Mouse (Mus musculus) myocyte (in vitro differentiated cells): Measurements from ENCODE around the gene Abhd2. TPM values are rescaled to one million over a fixed set of nuclear protein-coding genes. Genes with fewer than 3 reads are reported as not detected.
A peak's percentile ranks its signal among the peaks of the same experiment; 100 is the strongest.

ENCODE experiments used
- H3K27me3 ChIP-seq: one replicate; pipeline ENCODE4 v1.6.1; 2011; ENCODE audit not compliant: control insufficient read depth, insufficient read depth, insufficient read length
- H3K36me3 ChIP-seq: one replicate; pipeline ENCODE4 v1.6.1; 2011; ENCODE audit not compliant: control insufficient read depth, insufficient read depth
- H3K4me2 ChIP-seq: one replicate; pipeline ENCODE4 v1.6.1; 2011; ENCODE audit warnings: low read depth, control low read depth
- H3K4me3 ChIP-seq: one replicate; pipeline ENCODE4 v1.5.1; 2011; ENCODE audit warnings: mild to moderate bottlenecking, control low read depth, moderate library complexity
- H3K79me2 ChIP-seq: one replicate; pipeline ENCODE4 v1.6.1; 2011; ENCODE audit not compliant: control insufficient read depth, insufficient read depth
- H3ac ChIP-seq: one replicate; pipeline ENCODE4 v1.6.1; 2011; ENCODE audit not compliant: control insufficient read depth, insufficient read length
- CEBPB ChIP-seq: IDR thresholded peaks from 2 replicates; pipeline ENCODE4 v1.6.1; 2011; ENCODE audit warnings: mild to moderate bottlenecking, moderate library complexity; ENCODE audit not compliant: poor library complexity, insufficient read depth, severe bottlenecking
- E2F4 ChIP-seq: IDR thresholded peaks from one replicate; pipeline ENCODE4 v1.6.1; 2011; ENCODE audit warnings: mild to moderate bottlenecking, control low read depth, moderate library complexity; ENCODE audit not compliant: insufficient read depth
- MAX ChIP-seq: IDR thresholded peaks from one replicate; pipeline ENCODE4 v1.6.1; 2011; ENCODE audit warnings: low read depth, mild to moderate bottlenecking, control low read depth
- MYOD1 ChIP-seq, 3 experiments: IDR thresholded peaks; one replicate each; pipeline ENCODE4 v1.6.1; 2011; ENCODE audit warnings: control low read depth in 2 of 3, low read depth in 2 of 3, mild to moderate bottlenecking in 2 of 3, moderate library complexity in 1 of 3; ENCODE audit not compliant: insufficient read length in 2 of 3, control insufficient read depth in 1 of 3
- MYOG ChIP-seq, 3 experiments: IDR thresholded peaks; one replicate each; pipeline ENCODE4 v1.6.1; 2011; ENCODE audit warnings: control low read depth in 2 of 3, low read depth in 2 of 3, mild to moderate bottlenecking in 2 of 3; ENCODE audit not compliant: insufficient read length in 2 of 3, control insufficient read depth in 1 of 3, insufficient read depth in 1 of 3
- POLR2A ChIP-seq: IDR thresholded peaks from one replicate; pipeline ENCODE4 v1.6.1; 2011; ENCODE audit warnings: low read depth, mild to moderate bottlenecking, control low read depth, moderate library complexity; ENCODE audit not compliant: insufficient read length
- POLR2AphosphoS2 ChIP-seq: IDR thresholded peaks from one replicate; pipeline ENCODE4 v1.6.1; 2011; ENCODE audit warnings: low read depth, control low read depth; ENCODE audit not compliant: insufficient read length
- REST ChIP-seq: IDR thresholded peaks from one replicate; pipeline ENCODE4 v1.6.1; 2011; ENCODE audit warnings: mild to moderate bottlenecking, control low read depth, moderate library complexity; ENCODE audit not compliant: insufficient read depth, insufficient read length
- SRF ChIP-seq: IDR thresholded peaks from one replicate; pipeline ENCODE4 v1.6.1; 2011; ENCODE audit warnings: low read depth; ENCODE audit not compliant: control insufficient read depth, insufficient read length
- TCF12 ChIP-seq: IDR thresholded peaks from one replicate; pipeline ENCODE4 v1.6.1; 2011; ENCODE audit warnings: mild to moderate bottlenecking, control low read depth; ENCODE audit not compliant: poor library complexity, insufficient read depth, severe bottlenecking
- TCF3 ChIP-seq: IDR thresholded peaks from one replicate; pipeline ENCODE4 v1.6.1; 2011; ENCODE audit warnings: low read depth, control low read depth; ENCODE audit not compliant: insufficient read length
- USF1 ChIP-seq: IDR thresholded peaks from one replicate; pipeline ENCODE4 v1.6.1; 2011; ENCODE audit warnings: low read depth, mild to moderate bottlenecking, control low read depth, moderate library complexity
- polyA plus RNA-seq: library from polyadenylated mRNA; unstranded; fragments of >200 nt; fragmentation: generic; extraction: Trizol; gene quantifications from one replicate; pipeline ENCODE4 v1.2.1, GENCODE M21; 2012; ENCODE audit warnings: missing spikeins

Gene Abhd2
- polyA plus RNA-seq, 1 experiment = 16.9 TPM

GRCm38 (mm10) chr7:79287226-79287625 lies 14.2 kb downstream of the Abhd2 start:
- H3ac ChIP-seq = no peak overlapping the region
- H3K4me2 ChIP-seq = peak overlapping the region; percentile 40
- H3K27me3 ChIP-seq = no peaks in the 10 kb centered on the region
- TF ChIP-seq MYOD1 (IDR thresholded peaks at IDR 0.05; ENCODE audit: control insufficient read depth in 1 of 3, insufficient read length in 2 of 3, low read depth in 2 of 3) (peak; percentile 16 to 94 (median 84)), USF1 (peak; percentile 37), MAX (no peak), MYOG (IDR thresholded peaks at IDR 0.05; ENCODE audit: control insufficient read depth in 1 of 3, insufficient read depth in 1 of 3, insufficient read length in 2 of 3, low read depth in 2 of 3) (peak; percentile 58 to 88 (median 61)), TCF12 (peak; percentile 31), POLR2AphosphoS2 (no peak), POLR2A (no peak), SRF (no peak), CEBPB (no peak), REST (no peak), TCF3 (no peak), E2F4 (no peak)
- H3K36me3 ChIP-seq = no peaks in the 10 kb centered on the region
- peaks cover 96% of the 10 kb centered on the region for H3K79me2 ChIP-seq
- no peak overlapping the region for H3K4me3 ChIP-seq

GRCm38 (mm10) chr7:79287928-79288327 lies 14.9 kb downstream of the Abhd2 start:
- Histone ChIP-seq H3K4me3 (no peak overlapping the region), H3K27me3 (no peaks in the 10 kb centered on the region), H3ac (no peak overlapping the region), H3K4me2 (no peak overlapping the region), H3K36me3 (no peaks in the 10 kb centered on the region), H3K79me2 (peaks cover 96% of the 10 kb centered on the region)
- TF ChIP-seq POLR2A = no peak
- no peak for TF ChIP-seq REST
- no peak for TF ChIP-seq MYOD1 (IDR thresholded peaks at IDR 0.05; ENCODE audit: control insufficient read depth in 1 of 3, insufficient read length in 2 of 3, low read depth in 2 of 3)
- TF ChIP-seq USF1 = no peak
- TF ChIP-seq TCF3 = no peak
- no peak for TF ChIP-seq TCF12
- no peak for TF ChIP-seq E2F4
- no peak for TF ChIP-seq CEBPB
- TF ChIP-seq MYOG (IDR thresholded peaks at IDR 0.05; ENCODE audit: control insufficient read depth in 1 of 3, insufficient read depth in 1 of 3, insufficient read length in 2 of 3, low read depth in 2 of 3) = no peak
- no peak for TF ChIP-seq POLR2AphosphoS2
- no peak for TF ChIP-seq SRF
- no peak for TF ChIP-seq MAX

GRCm38 (mm10) chr7:79288422-79288821 lies 15.4 kb downstream of the Abhd2 start:
- no peaks in the 10 kb centered on the region for H3K36me3 ChIP-seq
- no peak overlapping the region for H3K4me2 ChIP-seq
- TF ChIP-seq TCF12 (no peak), REST (no peak), E2F4 (no peak), MAX (no peak), USF1 (no peak), MYOD1 (IDR thresholded peaks at IDR 0.05; ENCODE audit: control insufficient read depth in 1 of 3, insufficient read length in 2 of 3, low read depth in 2 of 3) (no peak), POLR2A (no peak)
- H3K4me3 ChIP-seq = no peak overlapping the region
- no peaks in the 10 kb centered on the region for H3K27me3 ChIP-seq
- H3K79me2 ChIP-seq = peaks cover 95% of the 10 kb centered on the region
- no peak overlapping the region for H3ac ChIP-seq

- H3K27me3 ChIP-seq = no peaks in the 10 kb centered on the region
- TF ChIP-seq REST = no peak
- no peak for TF ChIP-seq USF1
- TF ChIP-seq CEBPB = no peak
- no peak for TF ChIP-seq E2F4
- no peak for TF ChIP-seq SRF
- no peak for TF ChIP-seq POLR2AphosphoS2
- TF ChIP-seq TCF3 = no peak
- no peak for TF ChIP-seq MYOG (IDR thresholded peaks at IDR 0.05; ENCODE audit: control insufficient read depth in 1 of 3, insufficient read depth in 1 of 3, insufficient read length in 2 of 3, low read depth in 2 of 3)
- no peak for TF ChIP-seq TCF12
- TF ChIP-seq POLR2A = no peak
- no peak for TF ChIP-seq MYOD1 (IDR thresholded peaks at IDR 0.05; ENCODE audit: control insufficient read depth in 1 of 3, insufficient read length in 2 of 3, low read depth in 2 of 3)
- TF ChIP-seq MAX = no peak
- H3K36me3 ChIP-seq = no peaks in the 10 kb centered on the region
- no peak overlapping the region for H3ac ChIP-seq
- peaks cover 56% of the 10 kb centered on the region for H3K79me2 ChIP-seq
- no peak overlapping the region for H3K4me2 ChIP-seq
- H3K4me3 ChIP-seq = no peak overlapping the region
Observed at GRCm38 (mm10) chr7:79293605-79294232, 20.7 kb downstream of the Abhd2 start.
